Mouse (Mus musculus): ENCODE measurements around the gene Zfp790. TPM values are rescaled to one million over a fixed set of nuclear protein-coding genes. Genes with fewer than 3 reads are reported as not detected.

The Zfp790 gene
- polyA plus RNA-seq, 1 experiment from 2014 or later = 11.3 TPM

DNA sequence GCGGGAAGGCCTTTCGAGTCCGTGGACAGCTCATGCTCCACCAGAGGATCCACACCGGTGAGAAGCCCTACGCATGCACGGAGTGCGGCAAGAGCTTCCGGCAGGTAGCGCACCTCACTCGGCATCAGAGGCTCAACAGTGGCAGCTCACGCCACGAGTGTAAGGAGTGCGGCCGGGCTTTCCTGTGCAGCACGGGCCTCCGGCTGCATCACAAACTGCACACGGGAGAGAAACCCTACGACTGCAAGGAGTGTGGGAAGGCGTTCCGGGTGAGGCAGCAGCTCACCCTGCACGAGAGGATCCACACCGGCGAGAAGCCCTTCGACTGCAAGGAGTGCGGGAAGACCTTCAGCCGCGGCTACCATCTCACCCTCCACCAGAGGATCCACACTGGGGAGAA is 23.0 kb upstream of the Zfp790 start:
- Histone ChIP-seq H3K27ac (no peak overlapping the region), H3K27me3 (replicated peaks) (no peaks in the 10 kb centered on the region), H3K36me3 (peaks cover 41% of the 10 kb centered on the region), H3K4me3 (replicated peaks) (no peak overlapping the region), H3K4me2 (peak overlapping the region; percentile 14; the same call in 1 of the 2 replicates), H3K4me1 (no peaks in the 10 kb centered on the region), H3K9me3 (no peaks in the 10 kb centered on the region), H3K9ac (no peak overlapping the region)
- no peak for ATAC-seq (ENCODE audit: insufficient read depth, low FRiP score, low read depth)
- WGBS = 38% methylated on average over 27 of the region's 27 CpGs

DNA sequence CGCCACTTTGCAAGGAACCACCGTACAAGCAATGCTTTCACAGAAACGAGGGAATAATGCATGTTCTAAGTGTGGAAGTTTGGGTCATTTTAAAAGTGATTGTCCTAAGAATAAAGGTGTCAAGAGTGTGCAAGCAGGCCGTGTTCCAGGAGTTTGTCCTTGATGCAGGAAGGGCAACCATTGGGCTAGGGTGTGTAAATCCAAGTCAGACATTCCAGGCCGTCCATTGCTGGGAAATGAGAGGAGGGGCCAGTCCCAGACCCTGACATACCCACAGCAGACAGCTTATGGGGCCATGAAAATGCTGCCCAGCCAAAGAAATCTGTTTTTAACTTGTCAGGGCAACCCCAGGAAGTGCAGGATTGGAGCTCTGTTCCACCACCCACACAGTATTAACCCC is 8.9 kb upstream of the Zfp790 start:
- no peaks in the 10 kb centered on the region for H3K27me3 ChIP-seq (replicated peaks)
- ATAC-seq (ENCODE audit: insufficient read depth, low FRiP score, low read depth) = no peak
- 77% methylated on average over 5 of the region's 5 CpGs for WGBS
- H3K9ac ChIP-seq = no peak overlapping the region
- H3K4me1 ChIP-seq = no peaks in the 10 kb centered on the region
- no peaks in the 10 kb centered on the region for H3K36me3 ChIP-seq
- H3K9me3 ChIP-seq = no peaks in the 10 kb centered on the region
- no peak overlapping the region for H3K4me3 ChIP-seq (replicated peaks)
- H3K27ac ChIP-seq = no peak overlapping the region
- H3K4me2 ChIP-seq = no peak overlapping the region

DNA sequence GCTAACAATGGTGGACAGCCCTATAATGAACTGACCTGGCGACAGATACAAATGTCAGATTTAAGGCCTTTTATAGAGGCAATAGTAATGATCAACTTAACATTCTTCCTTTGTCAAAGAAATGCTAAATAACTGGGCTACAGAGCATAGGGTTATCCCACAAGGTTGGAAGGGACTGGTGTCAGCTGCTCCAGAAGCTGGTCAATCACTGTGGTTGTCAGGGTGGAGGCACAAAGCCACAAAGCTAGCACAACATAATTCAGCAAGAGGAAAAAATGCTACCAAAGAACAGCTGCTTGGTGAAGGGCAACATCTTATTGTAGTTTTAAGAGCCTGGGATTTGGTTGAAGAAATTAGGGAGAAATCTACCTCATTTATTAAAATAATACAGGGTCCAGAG is 3.7 kb upstream of the Zfp790 start:
- H3K27me3 ChIP-seq (replicated peaks) = no peaks in the 10 kb centered on the region
- H3K27ac ChIP-seq = no peak overlapping the region
- H3K4me2 ChIP-seq = no peak overlapping the region
- no peak for ATAC-seq (ENCODE audit: insufficient read depth, low FRiP score, low read depth)
- WGBS = 91% methylated on average over 1 of the region's 1 CpGs
- H3K36me3 ChIP-seq = no peaks in the 10 kb centered on the region
- no peaks in the 10 kb centered on the region for H3K9me3 ChIP-seq
- H3K4me1 ChIP-seq = peaks cover 8% of the 10 kb centered on the region
- no peak overlapping the region for H3K9ac ChIP-seq
- no peak overlapping the region for H3K4me3 ChIP-seq (replicated peaks)

DNA sequence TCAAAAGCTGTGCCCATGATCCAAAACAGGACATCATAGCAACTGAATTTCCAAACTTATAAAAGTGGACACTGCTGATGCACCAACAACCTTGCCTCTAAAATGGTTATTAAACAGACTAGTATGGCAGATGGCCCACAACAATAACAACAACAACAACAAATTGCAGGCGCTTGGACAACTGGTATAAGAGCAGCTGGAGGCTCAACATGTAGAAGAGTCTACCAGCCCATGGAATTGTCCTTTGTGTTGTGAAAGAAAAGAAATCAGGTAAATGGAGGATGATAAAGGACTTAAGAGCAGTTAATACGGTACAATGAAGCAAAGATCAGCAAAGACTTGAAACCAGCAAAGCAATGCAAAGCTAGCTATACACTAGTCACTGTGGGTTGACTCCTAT is 1.5 kb upstream of the Zfp790 start:
- no peaks in the 10 kb centered on the region for H3K9me3 ChIP-seq
- ATAC-seq (ENCODE audit: insufficient read depth, low FRiP score, low read depth) = no peak
- H3K4me1 ChIP-seq = peaks cover 12% of the 10 kb centered on the region
- no peak overlapping the region for H3K9ac ChIP-seq
- H3K4me3 ChIP-seq (replicated peaks) = no peak overlapping the region
- 91% methylated on average over 2 of the region's 2 CpGs for WGBS
- no peak overlapping the region for H3K27ac ChIP-seq
- no peak overlapping the region for H3K4me2 ChIP-seq
- no peaks in the 10 kb centered on the region for H3K36me3 ChIP-seq
- H3K27me3 ChIP-seq (replicated peaks) = no peaks in the 10 kb centered on the region

DNA sequence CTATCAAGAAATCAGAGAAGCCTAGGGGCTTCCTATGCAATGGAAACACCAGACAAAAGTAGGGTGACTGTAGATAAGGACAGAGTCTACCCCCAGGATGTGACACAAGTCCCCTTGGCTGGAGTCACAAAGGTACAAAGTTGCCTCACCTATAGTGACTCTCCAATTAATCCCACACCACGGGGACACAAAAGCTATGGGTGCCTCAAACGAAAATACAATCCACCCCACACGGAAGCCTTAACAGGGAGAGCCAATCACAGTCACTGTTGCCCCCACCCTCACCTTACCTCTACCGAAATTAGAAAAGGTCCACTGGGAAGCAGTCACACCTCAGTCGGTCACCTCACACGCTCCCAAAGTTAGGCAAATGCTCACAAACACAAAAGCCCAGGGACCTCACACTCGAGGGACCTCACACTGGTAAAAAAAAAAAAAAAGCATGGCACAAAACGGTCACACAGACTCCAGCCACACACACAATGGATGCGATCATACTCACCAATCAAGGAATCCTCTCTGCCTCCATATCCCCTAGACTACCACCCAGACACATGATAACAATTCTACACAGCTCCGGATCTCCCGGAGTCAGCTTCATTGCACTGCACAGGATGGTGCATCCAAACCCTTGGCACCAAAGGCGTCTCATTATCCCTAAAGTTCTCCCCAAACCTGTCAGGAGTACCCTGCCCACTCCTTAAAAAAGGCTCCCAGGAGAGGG is 691 bp upstream of the Zfp790 start:
- H3K4me1 ChIP-seq = peaks cover 14% of the 10 kb centered on the region
- peak; percentile 24; the same call in 1 of the 2 replicates for ATAC-seq (ENCODE audit: insufficient read depth, low FRiP score, low read depth)
- H3K27ac ChIP-seq = peak overlapping the region; percentile 74
- H3K9me3 ChIP-seq = no peaks in the 10 kb centered on the region
- H3K27me3 ChIP-seq (replicated peaks) = no peaks in the 10 kb centered on the region
- H3K4me2 ChIP-seq = peak overlapping the region; percentile 86
- peak overlapping the region; percentile 78 for H3K4me3 ChIP-seq (replicated peaks)
- peak overlapping the region; percentile 56 for H3K9ac ChIP-seq
- WGBS = under 1% methylated on average over 12 of the region's 12 CpGs
- H3K36me3 ChIP-seq = no peaks in the 10 kb centered on the region

DNA sequence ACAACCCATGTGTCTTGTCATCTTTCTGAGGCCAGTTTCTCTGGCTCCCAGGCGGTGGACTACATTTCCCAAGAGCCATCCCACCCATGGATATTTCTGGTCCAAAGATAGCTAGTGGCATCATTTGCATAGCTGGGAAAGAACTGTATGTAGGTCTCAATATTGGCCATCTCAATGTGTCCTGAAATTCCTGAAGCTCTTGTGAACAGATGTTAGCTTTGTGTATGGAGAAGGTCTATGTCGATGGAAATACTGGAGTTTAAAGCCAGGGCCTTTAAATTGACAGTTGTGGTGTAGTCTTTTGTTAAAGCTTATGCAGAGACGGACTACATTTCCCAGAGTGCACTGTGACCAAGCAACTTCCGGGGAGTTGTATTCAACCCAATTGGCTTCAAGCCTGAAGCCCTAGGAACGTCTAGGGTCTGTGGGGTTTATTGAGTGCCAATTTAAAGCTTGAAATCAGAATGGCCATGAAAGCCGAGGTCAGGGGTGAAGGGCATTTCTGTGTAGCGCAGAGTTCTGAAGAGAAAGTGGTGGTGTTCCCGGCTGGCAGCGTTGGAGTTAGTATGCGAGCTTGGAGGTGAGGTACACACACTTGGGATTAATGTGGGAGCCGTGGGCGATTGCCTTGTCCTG is 2.8 kb downstream of the Zfp790 start:
- H3K9me3 ChIP-seq = no peaks in the 10 kb centered on the region
- WGBS = 1% methylated on average over 12 of the region's 12 CpGs

DNA sequence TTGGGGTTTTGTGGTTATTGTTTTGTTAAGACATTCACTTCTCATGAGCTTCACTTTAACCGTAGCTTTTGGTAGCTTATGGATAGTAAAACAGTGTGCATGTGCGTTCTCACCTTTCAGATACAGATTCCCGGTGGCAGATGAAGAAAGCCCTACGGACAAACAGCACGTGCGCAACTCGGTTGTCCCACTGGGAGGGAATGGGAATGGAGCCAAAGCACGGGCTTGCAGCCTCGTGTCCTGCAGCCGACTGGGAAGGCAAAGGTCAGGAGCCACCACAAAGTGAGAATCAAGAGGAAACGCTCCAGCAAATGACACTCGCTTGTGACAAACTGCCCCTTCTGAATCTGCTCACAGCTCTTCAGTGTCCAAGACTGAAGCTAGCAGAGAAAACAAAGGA is 12.1 kb downstream of the Zfp790 start:
- no peaks in the 10 kb centered on the region for H3K9me3 ChIP-seq
- no peak overlapping the region for H3K9ac ChIP-seq
- no peaks in the 10 kb centered on the region for H3K4me1 ChIP-seq
- peaks cover 51% of the 10 kb centered on the region for H3K36me3 ChIP-seq
- no peak overlapping the region for H3K27ac ChIP-seq
- no peak overlapping the region for H3K4me3 ChIP-seq (replicated peaks)
- ATAC-seq (ENCODE audit: insufficient read depth, low FRiP score, low read depth) = no peak
- WGBS = 93% methylated on average over 12 of the region's 12 CpGs
- H3K27me3 ChIP-seq (replicated peaks) = no peaks in the 10 kb centered on the region
- H3K4me2 ChIP-seq = no peak overlapping the region

More for the DNA sequence above, 2.8 kb downstream of the Zfp790 start:
- 0 out of 2 replicates have a peak, but pooled peaks cover 10% of the 10 kb centered on the region for H3K36me3 ChIP-seq
- H3K4me2 ChIP-seq = peak overlapping the region; percentile 60
- peaks cover 14% of the 10 kb centered on the region for H3K4me1 ChIP-seq
- ATAC-seq (ENCODE audit: insufficient read depth, low FRiP score, low read depth) = peak; percentile 64
- peak overlapping the region; percentile 61 for H3K4me3 ChIP-seq (replicated peaks)
- H3K27me3 ChIP-seq (replicated peaks) = no peaks in the 10 kb centered on the region
- H3K27ac ChIP-seq = peak overlapping the region; percentile 53
- H3K9ac ChIP-seq = peak overlapping the region; percentile 42; the same call in 1 of the 2 replicates

DNA sequence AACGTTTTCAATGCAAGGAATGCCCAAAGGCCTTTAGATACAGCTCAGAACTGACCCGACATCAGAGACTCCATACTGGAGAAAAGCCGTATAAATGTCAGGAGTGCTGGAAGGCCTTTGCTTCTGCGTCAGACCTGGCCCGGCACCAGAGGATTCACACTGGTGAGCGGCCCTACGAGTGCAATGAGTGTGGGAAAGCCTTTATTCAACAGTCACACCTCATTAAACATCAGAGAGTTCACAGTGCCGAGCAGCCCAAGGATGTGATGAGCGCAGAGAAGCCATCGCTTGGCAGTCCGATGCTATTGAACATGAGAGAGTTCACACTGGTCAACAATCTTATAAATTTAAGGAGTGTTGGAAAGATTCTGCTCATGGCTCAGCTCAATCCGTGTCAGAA is 13.9 kb downstream of the Zfp790 start:
- WGBS = 92% methylated on average over 12 of the region's 12 CpGs
- no peak for ATAC-seq (ENCODE audit: insufficient read depth, low FRiP score, low read depth)
- peaks cover 41% of the 10 kb centered on the region for H3K36me3 ChIP-seq

DNA sequence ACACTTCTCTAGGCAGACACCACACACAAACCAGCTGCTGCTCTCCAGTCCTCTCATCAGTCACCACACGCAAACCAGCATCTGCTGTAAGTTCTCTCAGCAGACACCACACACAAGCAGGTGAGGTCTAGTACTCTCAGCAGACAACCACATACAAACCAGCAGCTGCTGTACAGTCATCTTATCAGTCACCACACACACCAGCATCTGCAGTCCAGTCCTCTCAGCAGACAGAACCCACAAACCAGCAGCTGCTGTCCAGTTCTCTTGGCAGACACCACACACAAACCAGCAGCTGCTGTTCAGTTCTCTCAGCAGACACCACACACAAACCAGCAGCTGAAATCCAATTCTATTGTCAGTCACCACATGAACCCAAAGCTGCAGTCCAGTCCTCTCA is 20.9 kb downstream of the Zfp790 start:
- ATAC-seq (ENCODE audit: insufficient read depth, low FRiP score, low read depth) = no peak
- 92% methylated on average over 1 of the region's 1 CpGs for WGBS
- no peaks in the 10 kb centered on the region for H3K9me3 ChIP-seq
- peaks cover 5% of the 10 kb centered on the region; the same call in 1 of the 2 replicates for H3K36me3 ChIP-seq
- H3K4me1 ChIP-seq = no peaks in the 10 kb centered on the region
- no peak overlapping the region for H3K9ac ChIP-seq
- H3K27me3 ChIP-seq (replicated peaks) = no peaks in the 10 kb centered on the region
- no peak overlapping the region for H3K4me3 ChIP-seq (replicated peaks)
- H3K27ac ChIP-seq = no peak overlapping the region
- no peak overlapping the region for H3K4me2 ChIP-seq

More for the DNA sequence above, 13.9 kb downstream of the Zfp790 start:
- H3K27ac ChIP-seq = no peak overlapping the region
- H3K4me1 ChIP-seq = no peaks in the 10 kb centered on the region
- H3K4me3 ChIP-seq (replicated peaks) = no peak overlapping the region
- no peaks in the 10 kb centered on the region for H3K27me3 ChIP-seq (replicated peaks)
- H3K9me3 ChIP-seq = no peaks in the 10 kb centered on the region
- H3K9ac ChIP-seq = no peak overlapping the region
- no peak overlapping the region for H3K4me2 ChIP-seq

DNA sequence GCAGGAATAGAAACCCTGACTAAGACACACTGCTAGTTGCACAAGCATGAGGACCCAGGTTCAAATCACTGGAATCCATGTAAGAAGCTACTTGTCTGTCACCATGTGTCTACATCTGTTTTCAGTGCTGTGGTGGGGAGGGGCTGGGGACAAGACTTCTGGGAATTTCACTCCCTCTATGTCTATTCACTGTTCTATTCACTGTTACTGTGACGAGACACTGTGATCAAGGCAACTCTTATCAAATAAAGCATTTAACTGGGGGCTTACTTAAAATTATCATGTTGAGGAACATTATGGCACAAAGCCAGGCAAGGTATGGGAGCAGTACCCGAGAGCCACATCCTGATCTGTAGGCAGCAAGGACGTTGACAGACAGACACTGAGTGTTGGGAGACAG is 23.3 kb downstream of the Zfp790 start:
- ATAC-seq (ENCODE audit: insufficient read depth, low FRiP score, low read depth) = no peak
- Histone ChIP-seq H3K9ac (no peak overlapping the region), H3K4me1 (no peaks in the 10 kb centered on the region), H3K27me3 (replicated peaks) (no peaks in the 10 kb centered on the region), H3K27ac (no peak overlapping the region), H3K4me3 (replicated peaks) (no peak overlapping the region), H3K36me3 (no peaks in the 10 kb centered on the region), H3K9me3 (no peaks in the 10 kb centered on the region), H3K4me2 (no peak overlapping the region)
- 81% methylated on average over 3 of the region's 3 CpGs for WGBS

DNA sequence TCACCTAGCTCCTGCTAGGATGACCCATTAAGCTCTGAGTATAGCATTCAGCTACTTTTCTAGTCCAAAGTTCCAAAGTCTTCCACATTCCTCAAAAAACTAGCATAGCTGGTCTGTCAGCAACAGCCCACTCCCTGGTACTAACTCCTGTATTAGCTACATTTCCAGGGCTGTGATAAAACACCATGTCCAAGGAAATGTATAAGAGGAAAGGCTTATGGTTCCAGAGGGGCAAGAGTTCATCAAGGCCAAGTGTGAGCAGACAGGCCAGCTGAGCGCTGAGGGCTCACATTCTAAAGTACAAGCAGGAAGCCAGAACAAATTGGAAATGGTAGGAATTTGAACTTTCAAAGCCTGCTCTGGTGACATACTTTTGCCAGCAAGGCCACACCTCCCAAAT is 26.2 kb downstream of the Zfp790 start:
- Histone ChIP-seq H3K27me3 (replicated peaks) (no peaks in the 10 kb centered on the region), H3K4me3 (replicated peaks) (no peak overlapping the region), H3K36me3 (0 out of 2 replicates have a peak, but pooled peaks cover 3% of the 10 kb centered on the region), H3K4me1 (no peaks in the 10 kb centered on the region), H3K9ac (no peak overlapping the region), H3K4me2 (no peak overlapping the region), H3K9me3 (no peaks in the 10 kb centered on the region), H3K27ac (no peak overlapping the region)
- WGBS = 88% methylated on average over 1 of the region's 1 CpGs
- no peak for ATAC-seq (ENCODE audit: insufficient read depth, low FRiP score, low read depth)

DNA sequence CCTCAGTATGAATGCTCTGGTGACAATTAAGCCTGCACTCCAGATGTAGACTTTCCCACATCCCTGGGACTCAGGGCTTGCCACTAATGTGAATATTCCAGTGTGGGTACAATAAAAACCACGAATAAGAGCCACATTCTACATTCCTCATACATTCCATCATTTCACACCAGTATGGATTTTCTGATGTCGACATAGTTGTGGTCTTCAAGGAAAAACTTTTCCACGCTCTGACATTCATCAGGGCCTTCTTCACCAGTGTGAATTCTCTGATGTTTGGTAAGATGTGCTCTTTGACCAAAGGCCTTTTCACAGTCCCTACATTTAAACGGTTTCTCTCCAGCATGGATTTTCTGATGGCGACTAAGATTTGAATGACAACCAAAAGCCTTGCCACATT is 28.7 kb downstream of the Zfp790 start:
- ATAC-seq (ENCODE audit: insufficient read depth, low FRiP score, low read depth) = no peak
- H3K36me3 ChIP-seq = 0 out of 2 replicates have a peak, but pooled peaks cover 3% of the 10 kb centered on the region
- WGBS = 89% methylated on average over 5 of the region's 5 CpGs
- H3K9ac ChIP-seq = no peak overlapping the region
- no peak overlapping the region for H3K4me3 ChIP-seq (replicated peaks)
- no peak overlapping the region for H3K27ac ChIP-seq
- H3K4me2 ChIP-seq = no peak overlapping the region
- H3K9me3 ChIP-seq = no peaks in the 10 kb centered on the region
- H3K4me1 ChIP-seq = no peaks in the 10 kb centered on the region
- H3K27me3 ChIP-seq (replicated peaks) = no peaks in the 10 kb centered on the region
